Mouse (Mus musculus) heart, embryonic 16.5 days (tissue): ENCODE measurements around the gene Il17f. TPM values are rescaled to one million over a fixed set of nuclear protein-coding genes. Genes with fewer than 3 reads are reported as not detected.

ENCODE experiments used
- ATAC-seq: fragments of 200-750 bp; cut with Nextera tagmentation; replicated peaks from 2 replicates; pipeline ENCODE4 v1.8.0; 2017; ENCODE audit warnings: moderate number of reproducible peaks; ENCODE audit not compliant: insufficient read depth, low FRiP score; ENCODE audit errors: extremely low read depth
- H3K27ac ChIP-seq: fragments of 300-500 bp; sonication (generic); 2 replicates; pipeline ENCODE4 v1.5.1; 2014; ENCODE audit warnings: mild to moderate bottlenecking, low read length, control low read depth, moderate library complexity
- H3K27me3 ChIP-seq: fragments of 300-500 bp; sonication (generic); 2 replicates; pipeline ENCODE4 v1.6.1; 2014; ENCODE audit warnings: low read length, mixed read lengths; ENCODE audit not compliant: control insufficient read depth, insufficient read depth
- H3K36me3 ChIP-seq: fragments of 300-500 bp; sonication (generic); 2 replicates; pipeline ENCODE4 v1.6.1; 2014; ENCODE audit not compliant: control insufficient read depth, insufficient read depth
- H3K4me1 ChIP-seq: fragments of 300-500 bp; sonication (generic); 2 replicates; pipeline ENCODE4 v1.6.1; 2014; ENCODE audit warnings: low read length, mixed read lengths; ENCODE audit not compliant: control insufficient read depth, insufficient read depth
- H3K4me2 ChIP-seq: fragments of 300-500 bp; sonication (generic); 2 replicates; pipeline ENCODE4 v1.6.1; 2014; ENCODE audit warnings: low read depth, mild to moderate bottlenecking, control low read depth, low read length
- H3K4me3 ChIP-seq: fragments of 300-500 bp; sonication (generic); 2 replicates; pipeline ENCODE4 v1.5.1; 2014; ENCODE audit warnings: mild to moderate bottlenecking, control low read depth, low read length
- H3K9ac ChIP-seq: fragments of 300-500 bp; sonication (generic); 2 replicates; pipeline ENCODE4 v1.6.1; 2014; ENCODE audit warnings: low read length, control low read depth
- H3K9me3 ChIP-seq: fragments of 300-500 bp; sonication (generic); replicated peaks from 2 replicates; pipeline ENCODE4 v1.6.1; 2016; ENCODE audit warnings: low read length; ENCODE audit not compliant: control insufficient read depth
- WGBS: fragments of 180-500 bp; shearing (Covaris S2); extraction: QIAGEN DNeasy Blood & Tissue Kit; methylation state at CpG from one replicate; pipeline ENCODE4 v1.1.7; 2014; 5-methylcytosine and 5-hydroxymethylcytosine counted together
- polyA plus RNA-seq: library from polyadenylated mRNA; unstranded; fragments of >200 nt; fragmentation: Nextera tagmentation; extraction: Ambion mirVana; gene quantifications from 2 replicates; pipeline ENCODE4 v1.2.1, GENCODE M21; 2015

Il17f gene
- polyA plus RNA-seq, 1 experiment from 2014 or later: 0.41 TPM

DNA sequence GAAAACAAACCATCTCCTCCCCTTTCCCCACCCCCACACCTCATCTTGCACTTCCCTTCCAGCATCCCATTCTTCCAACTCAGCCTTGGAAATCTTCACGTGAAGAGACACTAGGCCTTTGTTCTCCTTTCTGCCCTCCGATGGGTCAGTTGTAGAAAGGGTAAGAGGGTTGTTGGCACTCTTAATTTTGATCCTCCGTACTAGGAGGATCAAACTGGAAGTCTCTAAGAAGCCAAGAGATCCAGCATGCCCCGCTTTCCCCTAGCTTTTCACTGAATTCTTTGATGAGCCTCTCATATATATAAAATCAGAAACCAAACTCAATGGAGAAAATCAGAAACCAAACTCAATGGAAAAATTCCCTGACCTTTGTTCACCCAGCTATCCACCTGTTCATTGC is 33.1 kb upstream of the Il17f start:
- no peak overlapping the region for H3K9ac ChIP-seq
- no peaks in the 10 kb centered on the region for H3K36me3 ChIP-seq
- H3K27me3 ChIP-seq: no peaks in the 10 kb centered on the region
- 68% methylated on average over 4 of the region's 4 CpGs for WGBS
- ATAC-seq: no peak
- peaks cover 3% of the 10 kb centered on the region; the same call in 1 of the 2 replicates for H3K4me1 ChIP-seq
- no peaks in the 10 kb centered on the region for H3K9me3 ChIP-seq
- H3K27ac ChIP-seq: no peak overlapping the region
- H3K4me2 ChIP-seq: no peak overlapping the region
- no peak overlapping the region for H3K4me3 ChIP-seq

DNA sequence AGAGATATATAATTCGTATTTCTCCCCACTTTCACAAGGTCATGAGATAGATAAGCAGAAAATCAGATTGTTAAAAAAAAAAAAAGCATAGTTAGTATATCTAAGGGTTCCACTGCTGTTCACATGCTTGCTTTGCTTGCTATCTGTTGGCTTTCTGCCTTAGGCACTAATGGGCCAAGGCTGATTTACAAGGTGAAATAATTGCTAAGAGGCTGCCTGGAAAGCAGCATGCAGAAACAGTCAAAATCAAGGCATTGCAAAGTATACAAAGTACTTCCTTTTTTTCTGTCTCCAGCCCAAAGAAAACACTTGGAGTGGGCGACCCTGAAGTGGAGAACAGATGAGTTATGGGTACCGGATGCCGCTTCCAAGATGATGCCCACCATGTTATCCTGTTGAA is 30.5 kb upstream of the Il17f start:
- Histone ChIP-seq H3K4me3 (no peak overlapping the region), H3K27me3 (no peaks in the 10 kb centered on the region), H3K36me3 (peaks cover 13% of the 10 kb centered on the region), H3K9ac (no peak overlapping the region), H3K4me2 (no peak overlapping the region), H3K4me1 (peaks cover 4% of the 10 kb centered on the region; the same call in 1 of the 2 replicates), H3K27ac (no peak overlapping the region), H3K9me3 (no peaks in the 10 kb centered on the region)
- ATAC-seq: no peak
- WGBS: 70% methylated on average over 4 of the region's 4 CpGs

DNA sequence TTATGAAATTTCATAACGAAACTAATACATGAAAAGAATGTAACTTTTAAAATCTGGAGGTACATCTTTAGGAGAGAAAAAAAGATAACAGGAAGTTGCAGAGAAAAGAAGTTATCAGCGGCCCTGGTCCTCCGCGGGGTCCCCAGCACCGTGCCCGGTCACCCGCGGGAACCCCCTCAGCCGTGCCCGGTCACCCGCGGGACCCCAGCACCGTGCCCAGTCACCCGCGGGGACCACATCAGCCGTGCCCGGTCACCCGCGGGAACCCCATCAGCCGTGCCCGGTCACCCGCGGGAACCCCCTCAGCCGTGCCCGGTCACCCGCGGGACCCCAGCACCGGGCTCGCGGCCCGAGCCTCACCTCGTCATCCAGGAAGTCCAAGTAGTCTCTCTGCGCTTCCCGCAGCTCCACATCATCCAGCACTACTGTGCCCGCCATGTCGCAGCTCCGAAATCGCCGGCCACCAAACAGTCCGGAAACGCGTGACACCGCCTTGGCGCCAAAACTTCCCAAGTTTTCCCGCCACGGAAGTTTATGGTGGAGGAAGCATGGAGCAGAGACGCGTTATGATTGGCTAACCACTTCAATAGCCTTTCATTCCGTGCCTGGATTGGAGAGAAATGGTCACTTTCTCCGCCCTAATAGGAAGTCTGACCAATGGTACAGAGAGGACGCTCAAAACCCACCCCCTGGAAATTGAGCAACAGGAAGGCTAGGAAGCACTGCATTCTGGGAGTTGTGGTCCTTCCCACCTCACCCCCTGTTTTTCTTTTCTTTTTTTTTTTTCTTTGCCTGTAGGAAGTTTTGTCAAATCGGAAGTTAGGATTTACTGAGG is 29.6 kb upstream of the Il17f start, which contains the start of gene Mcm3:
TSS of gene Mcm3 (minus strand) at position 542 of the 835 bp plus-strand sequence.
- H3K4me3 ChIP-seq: peak within 1 kb of the TSS; percentile 84
- H3K9ac ChIP-seq: peak within 1 kb of the TSS; percentile 82
- under 1% methylated on average over 52 of the region's 52 CpGs for WGBS
- no peaks in the 10 kb centered on the region for H3K27me3 ChIP-seq
- peak within 1 kb of the TSS; percentile 84 for H3K4me2 ChIP-seq
- H3K4me1 ChIP-seq: peaks cover 4% of the 10 kb centered on the region; the same call in 1 of the 2 replicates
- H3K36me3 ChIP-seq: peaks cover 15% of the 10 kb centered on the region
- peak within 1 kb of the TSS; percentile 25; the same call in 1 of the 2 replicates for H3K27ac ChIP-seq
- no peaks in the 10 kb centered on the region for H3K9me3 ChIP-seq
- peak; percentile 100 for ATAC-seq

DNA sequence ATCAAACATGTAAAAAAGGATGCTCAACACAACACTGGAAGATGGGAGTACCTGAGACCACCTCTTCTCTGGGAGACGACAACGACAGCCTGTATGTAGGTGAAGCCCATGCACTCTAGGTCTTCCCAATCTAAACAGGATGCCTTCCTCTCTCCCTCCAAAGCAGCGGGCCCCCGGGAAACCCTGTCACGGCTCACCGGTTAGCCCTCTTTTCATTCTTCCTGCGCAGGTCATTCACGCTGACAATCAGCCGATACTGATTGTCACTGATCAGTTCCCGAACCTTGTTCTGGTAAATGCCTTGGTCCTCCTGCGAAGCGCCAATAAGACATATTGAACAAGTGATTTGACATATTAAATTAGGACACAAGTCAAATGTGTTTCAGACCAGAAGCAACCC is 27.2 kb upstream of the Il17f start:
- Histone ChIP-seq H3K4me3 (no peak overlapping the region), H3K9me3 (no peaks in the 10 kb centered on the region), H3K4me1 (peaks cover 4% of the 10 kb centered on the region; the same call in 1 of the 2 replicates), H3K9ac (no peak overlapping the region), H3K4me2 (no peak overlapping the region), H3K27ac (no peak overlapping the region), H3K36me3 (peaks cover 31% of the 10 kb centered on the region), H3K27me3 (no peaks in the 10 kb centered on the region)
- WGBS: 83% methylated on average over 12 of the region's 12 CpGs
- no peak for ATAC-seq

DNA sequence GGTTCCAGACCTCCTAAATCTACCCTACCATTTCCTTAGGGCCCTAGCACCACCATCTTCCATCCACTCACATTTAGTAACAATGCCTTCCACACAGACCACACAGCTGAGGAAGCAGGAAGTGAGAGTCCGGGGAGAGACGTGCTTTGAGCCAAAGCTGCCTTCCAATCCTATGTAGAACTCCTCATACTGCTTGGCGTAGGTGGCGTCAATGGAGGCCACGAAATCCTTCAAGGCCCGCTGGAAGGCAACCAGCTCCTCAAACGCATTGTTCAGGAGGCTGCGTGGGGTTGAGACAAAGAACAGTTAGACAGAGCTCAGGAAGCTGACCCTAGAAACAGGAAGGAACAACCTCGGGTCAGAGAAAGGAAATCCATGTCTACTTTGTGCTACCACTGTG is 26.8 kb upstream of the Il17f start:
- Histone ChIP-seq H3K4me1 (peaks cover 4% of the 10 kb centered on the region; the same call in 1 of the 2 replicates), H3K4me2 (no peak overlapping the region), H3K4me3 (no peak overlapping the region), H3K27ac (peak overlapping the region; percentile 44), H3K9me3 (no peaks in the 10 kb centered on the region), H3K27me3 (no peaks in the 10 kb centered on the region), H3K36me3 (peaks cover 33% of the 10 kb centered on the region), H3K9ac (no peak overlapping the region)
- 74% methylated on average over 9 of the region's 9 CpGs for WGBS
- ATAC-seq: no peak

DNA sequence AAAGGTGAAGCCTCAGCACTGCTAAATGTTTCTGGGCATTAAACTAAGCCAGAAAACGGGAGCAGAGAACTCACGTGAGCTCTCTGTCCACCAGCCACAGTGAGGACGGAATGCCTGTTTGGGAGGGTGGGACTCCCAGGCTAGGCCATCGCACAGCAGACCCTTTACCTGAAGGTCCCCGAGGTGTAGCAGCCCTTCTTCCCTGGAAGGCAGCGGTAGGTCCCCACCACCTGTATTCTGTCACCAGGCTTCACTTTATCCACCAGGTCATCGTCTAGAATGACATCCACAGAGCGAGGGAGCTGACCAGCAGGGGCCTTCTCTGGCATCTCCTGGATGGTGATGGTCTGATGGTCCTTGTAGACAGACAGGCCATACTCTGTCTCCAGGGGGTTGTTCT is 24.1 kb upstream of the Il17f start:
- no peak overlapping the region for H3K9ac ChIP-seq
- no peak overlapping the region for H3K4me3 ChIP-seq
- no peak for ATAC-seq
- H3K4me2 ChIP-seq: no peak overlapping the region
- peaks cover 55% of the 10 kb centered on the region for H3K36me3 ChIP-seq
- no peaks in the 10 kb centered on the region for H3K9me3 ChIP-seq
- 87% methylated on average over 8 of the region's 8 CpGs for WGBS
- H3K27me3 ChIP-seq: no peaks in the 10 kb centered on the region
- no peak overlapping the region for H3K27ac ChIP-seq
- peaks cover 4% of the 10 kb centered on the region; the same call in 1 of the 2 replicates for H3K4me1 ChIP-seq

DNA sequence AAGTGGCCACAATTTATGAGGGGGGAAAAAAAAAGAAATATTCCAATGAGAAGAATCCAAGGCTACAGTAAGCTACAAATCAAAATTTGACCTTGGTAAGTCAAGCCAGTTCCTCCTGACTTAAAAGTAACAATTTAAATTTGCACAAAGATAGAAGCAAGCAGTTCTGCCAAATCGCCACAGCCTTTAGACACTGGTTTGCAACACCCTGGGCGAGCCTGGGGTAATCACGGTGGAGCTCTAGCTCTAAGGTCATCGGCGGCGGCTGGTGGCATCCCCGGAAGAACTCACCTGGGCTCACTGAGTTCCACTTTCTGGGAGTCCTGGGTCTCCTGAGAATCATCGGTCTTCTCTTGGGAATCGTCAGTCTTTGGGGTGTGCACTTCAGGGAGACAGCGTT is 14.1 kb upstream of the Il17f start:
- WGBS: 96% methylated on average over 10 of the region's 10 CpGs
- no peaks in the 10 kb centered on the region for H3K9me3 ChIP-seq
- ATAC-seq: no peak
- peaks cover 79% of the 10 kb centered on the region for H3K36me3 ChIP-seq
- H3K4me2 ChIP-seq: no peak overlapping the region
- H3K4me3 ChIP-seq: no peak overlapping the region
- no peaks in the 10 kb centered on the region for H3K4me1 ChIP-seq
- H3K9ac ChIP-seq: no peak overlapping the region
- H3K27me3 ChIP-seq: no peaks in the 10 kb centered on the region
- no peak overlapping the region for H3K27ac ChIP-seq

DNA sequence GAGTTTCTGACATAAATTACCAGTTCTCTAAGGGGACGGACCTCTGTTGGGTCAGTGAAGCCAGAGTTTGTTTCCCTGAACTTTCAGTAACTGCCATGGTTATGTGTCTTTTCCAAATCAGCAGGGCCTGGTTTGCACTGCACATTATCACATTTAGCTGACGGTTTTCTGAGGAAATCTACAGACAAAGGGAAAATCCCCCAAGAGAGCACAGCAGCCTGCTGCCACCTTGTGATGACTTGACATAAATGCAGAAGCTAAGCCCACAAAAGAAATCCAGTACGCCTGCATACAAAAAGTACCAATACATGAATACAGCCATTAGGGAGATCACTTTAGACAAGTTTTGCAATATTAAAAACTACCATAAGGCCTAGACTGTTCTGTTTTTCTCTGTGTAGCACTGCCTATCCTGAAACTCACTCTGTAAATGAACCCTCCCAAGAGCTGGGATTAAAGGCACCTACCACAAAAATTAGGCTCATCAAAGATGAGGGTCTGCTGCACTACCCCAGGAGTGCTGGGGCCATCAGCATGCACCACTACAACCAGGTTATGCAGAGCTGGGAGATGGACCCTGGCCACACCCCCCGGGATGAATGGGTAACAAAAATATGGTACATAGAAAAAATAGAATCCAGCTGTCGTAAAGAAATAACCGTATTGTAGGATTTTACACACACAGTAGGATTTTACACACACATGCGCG is 11.4 kb upstream of the Il17f start:
- no peak overlapping the region for H3K27ac ChIP-seq
- no peaks in the 10 kb centered on the region for H3K9me3 ChIP-seq
- no peaks in the 10 kb centered on the region for H3K27me3 ChIP-seq
- no peak overlapping the region for H3K9ac ChIP-seq
- 77% methylated on average over 8 of the region's 8 CpGs for whole genome bisulfite sequencing
- H3K4me2 ChIP-seq: no peak overlapping the region
- no peak for ATAC-seq
- peaks cover 54% of the 10 kb centered on the region for H3K36me3 ChIP-seq
- H3K4me1 ChIP-seq: no peaks in the 10 kb centered on the region
- no peak overlapping the region for H3K4me3 ChIP-seq

DNA sequence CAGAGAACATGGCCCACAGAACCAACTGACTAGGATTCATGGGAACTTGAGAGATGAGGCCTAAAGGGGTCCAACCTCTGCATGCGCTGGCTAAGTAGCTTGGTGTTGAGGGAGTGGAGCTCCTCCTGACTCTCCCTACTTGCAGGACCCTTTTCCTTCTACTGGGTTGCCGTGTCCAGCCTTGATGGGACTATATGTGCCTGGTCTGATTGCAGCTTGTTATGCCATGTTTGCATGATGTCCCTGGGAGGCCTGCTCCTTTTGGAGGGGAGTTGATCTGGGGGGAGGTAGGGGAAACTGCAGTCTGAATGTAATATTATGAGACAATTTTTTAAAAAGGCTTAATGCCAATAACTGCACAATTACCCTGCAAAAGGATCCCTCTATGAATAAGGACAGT is 10.9 kb upstream of the Il17f start:
- no peak overlapping the region for H3K9ac ChIP-seq
- H3K9me3 ChIP-seq: no peaks in the 10 kb centered on the region
- 94% methylated on average over 2 of the region's 2 CpGs for WGBS
- no peak overlapping the region for H3K27ac ChIP-seq
- no peaks in the 10 kb centered on the region for H3K4me1 ChIP-seq
- no peak overlapping the region for H3K4me2 ChIP-seq
- H3K4me3 ChIP-seq: no peak overlapping the region
- no peaks in the 10 kb centered on the region for H3K27me3 ChIP-seq
- peaks cover 49% of the 10 kb centered on the region for H3K36me3 ChIP-seq
- no peak for ATAC-seq
